Mouse (Mus musculus) liver, embryonic 12.5 days (tissue): ENCODE data around the gene Pcsk5. TPM values are rescaled to one million over a fixed set of nuclear protein-coding genes. Genes with fewer than 3 reads are reported as not detected.
A peak's percentile ranks its signal among the peaks of the same experiment; 100 is the strongest.
"Not testable (repeated sequence)": the region's sequence is repeated elsewhere in the genome, so short reads cannot be mapped to it uniquely, and the experiment has no call there.

ENCODE experiments used
- ATAC-seq: fragments of 200-750 bp; cut with Nextera tagmentation; 2 replicates; pipeline ENCODE4 v1.8.0; 2017; ENCODE audit warnings: moderate number of reproducible peaks, mild to moderate bottlenecking, moderate library complexity
- H3K27ac ChIP-seq: fragments of 300-500 bp; sonication (generic); 2 replicates; pipeline ENCODE4 v1.5.1; 2016; ENCODE audit warnings: mild to moderate bottlenecking
- H3K27me3 ChIP-seq: fragments of 300-500 bp; sonication (generic); replicated peaks from 2 replicates; pipeline ENCODE4 v1.6.1; 2016; ENCODE audit warnings: mild to moderate bottlenecking, moderate library complexity
- H3K36me3 ChIP-seq: fragments of 300-500 bp; sonication (generic); 2 replicates; pipeline ENCODE4 v1.6.1; 2016; ENCODE audit warnings: mild to moderate bottlenecking, moderate library complexity
- H3K4me1 ChIP-seq: fragments of 300-500 bp; sonication (generic); 2 replicates; pipeline ENCODE4 v1.6.1; 2016
- H3K4me2 ChIP-seq: fragments of 300-500 bp; sonication (generic); 2 replicates; pipeline ENCODE4 v1.6.1; 2016; ENCODE audit warnings: mild to moderate bottlenecking, moderate library complexity
- H3K4me3 ChIP-seq: fragments of 300-500 bp; sonication (generic); 2 replicates; pipeline ENCODE4 v1.5.1; 2016; ENCODE audit warnings: mild to moderate bottlenecking, moderate library complexity
- H3K9ac ChIP-seq: fragments of 300-500 bp; sonication (generic); 2 replicates; pipeline ENCODE4 v1.6.1; 2016; ENCODE audit warnings: mild to moderate bottlenecking, moderate library complexity
- H3K9me3 ChIP-seq: fragments of 300-500 bp; sonication (generic); replicated peaks from 2 replicates; pipeline ENCODE4 v1.6.1; 2016; ENCODE audit warnings: mild to moderate bottlenecking, moderate library complexity
- WGBS: fragments of 180-500 bp; shearing (Covaris S2); methylation state at CpG from one replicate; pipeline ENCODE4 v1.1.7; 2016; ENCODE audit not compliant: insufficient replicate concordance; 5-methylcytosine and 5-hydroxymethylcytosine counted together
- polyA plus RNA-seq: library from polyadenylated mRNA; unstranded; fragments of >200 nt; fragmentation: Nextera tagmentation; extraction: Ambion mirVana; gene quantifications from 2 replicates; pipeline ENCODE4 v1.2.1, GENCODE M21; 2016

Pcsk5 gene
- polyA plus RNA-seq, 1 experiment from 2014 or later: 2.9 TPM

- H3K27me3 ChIP-seq: no peaks in the 10 kb centered on the region
- 68% methylated on average over 3 of the region's 3 CpGs for WGBS
- no peak for ATAC-seq
Observed at GRCm38 (mm10) chr19:17491322-17491721, 346.1 kb downstream of the Pcsk5 start.

GRCm38 (mm10) chr19:17489866-17490141 lies 347.6 kb downstream of the Pcsk5 start:
- 44% methylated on average over 3 of the region's 3 CpGs for WGBS
- no peaks in the 10 kb centered on the region for H3K4me1 ChIP-seq

More at GRCm38 (mm10) chr19:17491322-17491721, 346.1 kb downstream of the Pcsk5 start:
- Histone ChIP-seq H3K4me2 (no peak overlapping the region), H3K9me3 (no peaks in the 10 kb centered on the region), H3K36me3 (no peaks in the 10 kb centered on the region), H3K27ac (no peak overlapping the region), H3K4me1 (no peaks in the 10 kb centered on the region), H3K4me3 (no peak overlapping the region), H3K9ac (no peak overlapping the region)

GRCm38 (mm10) chr19:17489041-17489865 lies 348.2 kb downstream of the Pcsk5 start:
- no peak for ATAC-seq
- H3K9me3 ChIP-seq: no peaks in the 10 kb centered on the region

More at GRCm38 (mm10) chr19:17489866-17490141, 347.6 kb downstream of the Pcsk5 start:
- no peaks in the 10 kb centered on the region for H3K36me3 ChIP-seq
- H3K27ac ChIP-seq: no peak overlapping the region
- H3K4me2 ChIP-seq: no peak overlapping the region
- H3K4me3 ChIP-seq: no peak overlapping the region
- no peak for ATAC-seq
- no peaks in the 10 kb centered on the region for H3K9me3 ChIP-seq
- no peak overlapping the region for H3K9ac ChIP-seq
- no peaks in the 10 kb centered on the region for H3K27me3 ChIP-seq

GRCm38 (mm10) chr19:17482126-17482790 lies 355.2 kb downstream of the Pcsk5 start:
- no peak for ATAC-seq
- WGBS: 48% methylated on average over 6 of the region's 6 CpGs
- Histone ChIP-seq H3K4me1 (no peaks in the 10 kb centered on the region; the same call in 1 of the 2 replicates), H3K27me3 (no peaks in the 10 kb centered on the region), H3K9ac (no peak overlapping the region), H3K4me3 (no peak overlapping the region), H3K36me3 (no peaks in the 10 kb centered on the region), H3K9me3 (no peaks in the 10 kb centered on the region), H3K4me2 (no peak overlapping the region), H3K27ac (no peak overlapping the region)

More at GRCm38 (mm10) chr19:17489041-17489865, 348.2 kb downstream of the Pcsk5 start:
- no peak overlapping the region for H3K27ac ChIP-seq
- no peak overlapping the region for H3K4me2 ChIP-seq
- H3K4me1 ChIP-seq: no peaks in the 10 kb centered on the region
- H3K36me3 ChIP-seq: no peaks in the 10 kb centered on the region
- WGBS: 69% methylated on average over 17 of the region's 17 CpGs
- no peaks in the 10 kb centered on the region for H3K27me3 ChIP-seq
- H3K9ac ChIP-seq: no peak overlapping the region
- H3K4me3 ChIP-seq: no peak overlapping the region

GRCm38 (mm10) chr19:17479471-17479870 lies 358.0 kb downstream of the Pcsk5 start:
- WGBS: 86% methylated on average over 5 of the region's 5 CpGs
- Histone ChIP-seq H3K9ac (no peak overlapping the region), H3K27ac (no peak overlapping the region), H3K4me2 (no peak overlapping the region), H3K27me3 (no peaks in the 10 kb centered on the region), H3K4me3 (no peak overlapping the region), H3K9me3 (no peaks in the 10 kb centered on the region), H3K36me3 (no peaks in the 10 kb centered on the region), H3K4me1 (no peaks in the 10 kb centered on the region; the same call in 1 of the 2 replicates)
- no peak for ATAC-seq

- 64% methylated on average over 5 of the region's 5 CpGs for WGBS
- no peak for ATAC-seq
Observed at GRCm38 (mm10) chr19:17476021-17476420, 361.4 kb downstream of the Pcsk5 start.

GRCm38 (mm10) chr19:17473138-17473537 lies 364.3 kb downstream of the Pcsk5 start:
- not testable (repeated sequence) for H3K27ac ChIP-seq, H3K9me3 ChIP-seq, H3K9ac ChIP-seq, ATAC-seq, H3K27me3 ChIP-seq, H3K4me1 ChIP-seq, H3K4me3 ChIP-seq, H3K4me2 ChIP-seq, H3K36me3 ChIP-seq
- WGBS: 59% methylated on average over 2 of the region's 2 CpGs

More at GRCm38 (mm10) chr19:17476021-17476420, 361.4 kb downstream of the Pcsk5 start:
- no peaks in the 10 kb centered on the region for H3K36me3 ChIP-seq
- H3K4me3 ChIP-seq: no peak overlapping the region
- no peaks in the 10 kb centered on the region for H3K4me1 ChIP-seq
- no peak overlapping the region for H3K9ac ChIP-seq
- H3K27ac ChIP-seq: no peak overlapping the region
- H3K9me3 ChIP-seq: no peaks in the 10 kb centered on the region
- no peaks in the 10 kb centered on the region for H3K27me3 ChIP-seq
- no peak overlapping the region for H3K4me2 ChIP-seq

- H3K4me2 ChIP-seq: no peak overlapping the region
- no peaks in the 10 kb centered on the region for H3K4me1 ChIP-seq
- H3K36me3 ChIP-seq: no peaks in the 10 kb centered on the region
- no peak overlapping the region for H3K27ac ChIP-seq
- H3K9ac ChIP-seq: no peak overlapping the region
- no peaks in the 10 kb centered on the region for H3K9me3 ChIP-seq
- no peak overlapping the region for H3K4me3 ChIP-seq
- 51% methylated on average over 7 of the region's 7 CpGs for WGBS
- no peaks in the 10 kb centered on the region for H3K27me3 ChIP-seq
- ATAC-seq: no peak
Observed at GRCm38 (mm10) chr19:17471861-17472260, 365.6 kb downstream of the Pcsk5 start.

- H3K4me3 ChIP-seq: no peak overlapping the region
- H3K27ac ChIP-seq: no peak overlapping the region
- H3K9me3 ChIP-seq: no peaks in the 10 kb centered on the region
- H3K36me3 ChIP-seq: no peaks in the 10 kb centered on the region
- H3K4me1 ChIP-seq: no peaks in the 10 kb centered on the region
- no peak overlapping the region for H3K9ac ChIP-seq
- H3K4me2 ChIP-seq: no peak overlapping the region
- 54% methylated on average over 4 of the region's 4 CpGs for WGBS
- H3K27me3 ChIP-seq: no peaks in the 10 kb centered on the region
- no peak for ATAC-seq
Observed at GRCm38 (mm10) chr19:17471196-17471595, 366.2 kb downstream of the Pcsk5 start.

- no peak overlapping the region for H3K9ac ChIP-seq
- H3K27ac ChIP-seq: no peak overlapping the region
- no peaks in the 10 kb centered on the region for H3K36me3 ChIP-seq
- H3K4me1 ChIP-seq: no peaks in the 10 kb centered on the region
- no peaks in the 10 kb centered on the region for H3K27me3 ChIP-seq
- no peak overlapping the region for H3K4me3 ChIP-seq
- 55% methylated on average over 6 of the region's 6 CpGs for WGBS
- no peak overlapping the region for H3K4me2 ChIP-seq
- no peak for ATAC-seq
- H3K9me3 ChIP-seq: no peaks in the 10 kb centered on the region
Observed at GRCm38 (mm10) chr19:17467556-17468211, 369.7 kb downstream of the Pcsk5 start.

GRCm38 (mm10) chr19:17452001-17452400 lies 385.4 kb downstream of the Pcsk5 start:
- no peak overlapping the region for H3K9ac ChIP-seq
- H3K27me3 ChIP-seq: no peaks in the 10 kb centered on the region
- H3K4me1 ChIP-seq: no peaks in the 10 kb centered on the region
- WGBS: 71% methylated on average over 7 of the region's 7 CpGs
- no peak overlapping the region for H3K27ac ChIP-seq
- H3K9me3 ChIP-seq: no peaks in the 10 kb centered on the region
- H3K36me3 ChIP-seq: no peaks in the 10 kb centered on the region
- H3K4me2 ChIP-seq: no peak overlapping the region
- H3K4me3 ChIP-seq: no peak overlapping the region
- no peak for ATAC-seq

- H3K4me1 ChIP-seq: no peaks in the 10 kb centered on the region
- H3K9me3 ChIP-seq: no peaks in the 10 kb centered on the region
- H3K9ac ChIP-seq: no peak overlapping the region
- no peak overlapping the region for H3K27ac ChIP-seq
- peak; percentile 40; the same call in 1 of the 2 replicates for ATAC-seq
- WGBS: 55% methylated on average over 7 of the region's 7 CpGs
- no peaks in the 10 kb centered on the region for H3K36me3 ChIP-seq
- H3K4me3 ChIP-seq: no peak overlapping the region
- no peaks in the 10 kb centered on the region for H3K27me3 ChIP-seq
- H3K4me2 ChIP-seq: no peak overlapping the region
Observed at GRCm38 (mm10) chr19:17443581-17443980, 393.9 kb downstream of the Pcsk5 start.
